Mouse (Mus musculus) brain, adult 2 months (tissue): Measurements from ENCODE around the gene Acsl3.
A peak's percentile ranks its signal among the peaks of the same experiment; 100 is the strongest.

Source experiments
- DNase-seq: peaks from one replicate; pipeline ENCODE4 v3.0.0; 2011; ENCODE audit warnings: low read depth, low spot score

The Acsl3 gene

DNA sequence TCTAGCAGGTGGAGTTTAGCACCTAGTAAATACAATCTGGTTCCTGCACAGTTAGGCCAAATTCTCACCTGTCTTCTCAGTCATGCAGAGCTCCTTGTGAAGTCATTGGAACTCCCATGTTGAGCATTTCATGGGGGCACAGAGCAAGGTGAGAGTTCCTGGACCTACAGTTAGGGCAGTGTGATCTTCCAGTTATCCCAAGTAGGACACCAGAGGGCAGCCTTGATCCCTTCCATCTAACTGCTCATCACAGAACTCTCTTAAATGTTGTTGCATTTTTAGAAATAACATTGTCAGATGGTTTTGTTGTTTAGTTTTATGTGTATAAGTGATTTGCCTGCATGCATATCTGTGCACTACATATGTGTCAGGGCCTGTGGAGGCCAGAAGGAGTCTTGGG, 29.2 kb downstream of the Acsl3 start:
- DNase-seq: peak; percentile 64

DNA sequence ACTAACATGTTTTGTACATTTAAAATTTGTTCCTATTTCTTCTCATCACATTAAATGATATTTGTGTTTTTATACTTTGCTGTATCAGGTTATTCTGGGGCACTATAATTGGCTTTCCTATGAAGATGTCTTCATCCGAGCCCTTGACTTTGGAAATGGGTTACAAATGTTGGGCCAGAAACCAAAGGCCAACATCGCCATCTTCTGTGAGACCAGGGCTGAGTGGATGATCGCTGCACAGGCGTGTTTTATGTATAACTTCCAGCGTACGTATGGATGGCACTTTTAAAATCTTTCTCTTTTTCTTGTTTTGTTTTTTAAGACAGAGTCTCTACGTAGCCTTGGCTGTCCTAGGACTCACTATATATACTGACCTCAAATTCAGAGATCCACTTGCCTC, 30.5 kb downstream of the Acsl3 start:
- DNase-seq: no peak

DNA sequence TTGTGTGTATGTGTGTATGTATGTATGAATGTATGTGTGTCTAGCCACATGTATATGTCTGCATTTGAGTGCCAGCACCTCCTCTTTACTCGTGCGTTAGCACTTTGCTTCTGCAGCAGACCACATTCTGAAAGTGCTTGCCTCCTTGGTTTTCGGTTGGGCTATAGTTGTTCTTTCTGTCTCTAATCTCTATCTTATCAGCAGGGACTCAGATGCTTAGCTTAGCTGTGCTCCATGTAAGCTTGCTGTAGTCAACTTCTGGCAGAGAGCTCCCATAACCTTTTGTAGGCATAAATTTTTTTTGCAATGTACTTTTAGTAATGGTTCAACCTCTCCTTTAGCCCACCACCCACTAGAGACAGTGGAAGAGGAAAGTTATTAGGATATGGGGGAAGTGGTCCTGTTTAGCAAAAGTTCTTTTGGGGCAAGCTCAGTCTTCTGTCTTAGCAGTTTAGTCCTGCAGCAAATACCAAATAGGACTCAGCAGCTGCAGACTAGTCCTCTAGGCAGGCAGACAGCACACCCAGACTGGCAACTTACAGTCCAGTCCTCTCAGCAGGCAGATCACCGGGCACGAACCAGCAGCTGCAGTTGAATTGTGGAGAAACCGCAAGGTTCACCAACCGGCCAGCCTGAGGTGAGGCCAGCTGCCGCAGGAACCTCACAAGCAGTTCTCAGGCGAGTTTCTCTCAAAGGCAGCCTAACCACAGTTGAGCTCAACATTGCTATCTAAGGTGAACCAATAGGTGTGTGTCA, 37.1 kb downstream of the Acsl3 start:
- DNase-seq: no peak

DNA sequence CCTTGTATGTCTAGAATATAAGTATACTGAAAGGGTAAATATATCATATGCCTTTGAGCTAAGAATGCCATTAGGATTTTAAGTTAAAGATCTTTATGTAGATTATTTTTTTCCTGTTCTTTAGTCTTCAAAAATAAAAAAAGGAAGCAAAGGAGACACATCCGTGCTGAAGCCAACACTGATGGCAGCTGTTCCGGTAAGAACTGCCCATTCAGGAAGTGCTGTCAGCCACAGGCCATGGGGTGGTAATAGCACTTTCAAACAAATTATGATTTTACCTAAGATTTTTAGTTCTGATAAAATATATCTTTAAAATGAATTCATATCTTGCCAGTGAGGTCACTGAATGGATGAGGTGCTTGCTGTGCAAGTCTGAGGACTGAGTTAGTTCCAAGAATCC, 38.7 kb downstream of the Acsl3 start:
- DNase-seq: no peak

DNA sequence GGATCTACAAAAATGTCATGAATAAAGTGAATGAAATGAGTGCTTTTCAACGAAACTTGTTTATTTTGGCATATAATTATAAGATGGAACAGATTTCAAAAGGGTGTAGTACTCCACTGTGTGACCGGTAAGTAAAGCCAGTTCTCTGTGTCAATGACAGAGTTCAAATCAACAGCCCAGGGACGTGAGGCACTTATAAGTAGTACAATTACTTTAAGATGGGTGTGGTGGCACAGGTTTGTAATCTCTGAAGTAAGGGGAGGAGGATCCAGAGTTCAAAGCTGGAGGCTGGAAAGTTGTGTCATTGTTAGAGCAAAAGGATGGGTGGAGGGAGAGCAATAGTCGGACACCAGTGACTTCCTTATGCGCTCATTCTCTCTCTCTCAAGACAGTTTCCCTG, 39.3 kb downstream of the Acsl3 start:
- DNase-seq: no peak

DNA sequence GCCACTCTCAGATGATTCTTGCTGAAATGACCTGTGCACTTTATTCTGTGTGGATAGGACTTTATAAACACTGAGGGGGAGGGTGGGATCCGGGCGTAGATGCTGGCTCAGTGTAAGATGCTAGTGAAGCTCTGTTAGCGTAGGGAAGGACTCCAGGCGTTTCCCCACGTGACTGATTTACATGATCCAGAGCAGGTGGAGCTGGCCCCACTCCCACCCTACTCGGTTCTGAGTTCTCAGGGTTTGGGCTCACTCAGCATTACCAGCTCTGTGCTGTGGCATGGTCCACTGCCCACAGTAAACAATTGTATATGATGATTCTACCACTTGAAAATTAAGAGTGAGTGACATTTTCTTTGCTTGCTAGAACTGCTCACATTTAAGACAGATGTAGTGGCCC, 40.5 kb downstream of the Acsl3 start:
- no peak for DNase-seq

DNA sequence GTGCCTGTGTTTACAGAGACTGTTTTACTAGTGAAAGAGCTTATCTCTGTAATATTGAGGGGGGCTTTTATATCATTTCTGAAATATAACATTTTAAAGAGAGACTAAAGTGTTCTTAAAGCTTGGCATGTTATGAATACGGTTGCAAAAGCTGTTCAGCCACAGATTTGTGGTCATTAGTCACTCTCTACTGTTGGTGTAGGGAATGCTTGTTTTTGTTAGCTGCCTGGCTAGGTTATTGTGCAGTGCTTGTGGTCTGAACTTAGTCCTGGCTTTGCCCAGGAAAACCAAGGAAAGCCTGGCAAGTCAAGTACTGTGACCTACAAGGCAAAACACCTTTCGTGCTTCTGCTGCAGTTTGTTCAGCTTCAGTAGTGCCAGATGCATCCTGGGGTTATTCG, 44.1 kb downstream of the Acsl3 start:
- DNase-seq: no peak

DNA sequence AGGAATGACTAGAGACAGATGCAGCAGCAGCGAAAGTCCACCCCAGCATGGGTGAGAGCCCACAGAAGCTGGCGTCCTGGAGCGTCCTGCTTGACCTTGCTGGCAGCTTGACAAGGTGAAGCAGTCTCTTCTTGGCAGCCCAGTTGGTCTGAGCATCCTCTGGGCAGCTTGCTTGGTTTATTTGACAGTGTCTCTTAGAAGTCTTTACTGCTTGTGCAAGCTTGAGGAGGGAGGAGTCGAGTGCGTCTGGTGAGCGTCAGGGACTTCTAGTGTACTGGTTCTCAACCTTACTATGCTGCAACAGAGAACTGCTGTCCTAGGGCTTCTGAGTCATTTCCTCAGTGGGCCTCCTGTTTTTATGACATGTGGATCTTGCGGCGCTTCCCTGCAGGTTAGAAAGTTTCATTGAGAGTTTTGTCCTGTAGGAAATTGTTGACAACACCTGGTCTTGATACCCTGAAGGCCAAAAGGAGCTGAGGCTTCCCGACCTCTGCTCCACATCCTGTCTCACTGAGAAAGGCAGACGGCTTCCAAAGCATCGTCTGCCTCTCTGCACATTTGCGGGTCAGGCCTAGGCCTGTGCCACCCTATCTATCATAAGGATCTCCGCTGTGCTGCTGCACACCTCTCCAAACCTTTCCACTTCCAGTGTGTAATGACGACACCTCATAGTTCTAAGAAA, 44.8 kb downstream of the Acsl3 start:
- no peak for DNase-seq

DNA sequence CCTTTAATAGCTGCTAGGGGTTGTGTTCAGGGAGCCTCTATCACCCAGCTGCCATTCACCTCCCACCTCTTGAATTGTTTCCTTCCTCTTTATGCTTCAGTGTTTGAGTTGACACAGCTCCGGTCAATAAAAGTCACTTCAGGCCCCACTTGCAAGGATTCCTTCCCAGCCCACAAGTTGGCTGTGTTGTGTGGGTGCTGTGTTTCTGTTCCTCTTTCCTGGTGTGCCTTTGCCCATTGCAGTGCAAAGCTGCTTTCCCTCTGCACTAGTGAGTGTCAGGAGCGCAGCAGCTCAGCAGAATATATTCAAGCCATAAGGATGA, 45.3 kb downstream of the Acsl3 start:
- DNase-seq: no peak

DNA sequence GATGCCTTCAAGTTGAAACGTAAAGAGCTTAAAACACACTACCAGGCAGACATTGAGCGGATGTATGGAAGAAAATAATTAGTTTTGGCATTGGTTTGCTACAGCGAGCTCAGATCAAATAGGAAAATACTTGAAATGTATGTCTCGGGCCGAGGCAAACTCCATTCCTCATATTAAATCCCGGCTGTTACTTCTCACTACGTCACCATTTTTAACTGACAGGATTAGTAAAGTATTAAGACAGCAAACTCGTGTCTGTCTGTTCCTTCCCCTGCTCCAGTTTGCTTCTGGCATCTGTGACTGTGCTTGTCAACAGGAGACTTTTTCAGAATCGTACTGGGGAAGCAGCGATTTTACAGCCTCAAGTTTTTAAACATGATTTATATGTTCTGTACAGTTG, 48.7 kb downstream of the Acsl3 start:
- no peak for DNase-seq

DNA sequence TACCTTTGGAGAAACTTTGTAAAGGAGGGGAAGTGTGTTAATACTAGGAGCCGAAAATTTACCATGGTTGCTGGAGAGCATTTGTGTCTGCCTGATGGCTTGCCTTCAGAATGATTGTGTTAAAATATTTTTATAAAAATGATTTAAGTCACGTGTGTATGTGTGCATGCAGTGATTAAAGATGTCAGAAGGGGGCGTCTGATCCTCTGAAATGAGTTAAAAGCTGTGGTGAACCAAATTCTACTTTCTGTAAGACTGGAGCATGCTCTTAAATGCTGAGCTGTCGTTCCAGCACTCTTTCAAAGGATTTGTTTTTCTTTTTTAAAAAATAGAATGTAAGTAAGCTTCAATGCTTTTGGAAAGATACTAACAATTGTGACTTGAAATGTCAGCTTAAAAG, 49.7 kb downstream of the Acsl3 start:
- peak; percentile 75 for DNase-seq

DNA sequence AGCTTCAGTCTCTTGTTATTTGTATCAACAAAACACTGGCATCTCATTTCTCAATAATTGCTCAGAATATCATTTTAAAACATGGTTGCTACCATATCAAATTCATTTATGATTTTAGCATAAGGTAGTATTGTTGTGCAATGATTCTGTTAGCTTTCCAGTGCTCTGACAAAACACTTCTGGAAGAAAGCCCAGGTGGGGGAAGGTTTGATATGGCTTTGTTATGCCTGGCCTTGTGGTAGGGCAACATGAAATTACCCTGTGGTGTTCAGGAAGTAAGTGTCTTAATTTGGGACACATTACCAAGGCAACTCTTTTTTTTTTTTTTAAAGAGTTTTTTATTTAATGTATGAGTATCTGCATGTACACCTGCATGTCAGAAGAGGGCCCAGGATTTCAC, 52.4 kb downstream of the Acsl3 start:
- no peak for DNase-seq

DNA sequence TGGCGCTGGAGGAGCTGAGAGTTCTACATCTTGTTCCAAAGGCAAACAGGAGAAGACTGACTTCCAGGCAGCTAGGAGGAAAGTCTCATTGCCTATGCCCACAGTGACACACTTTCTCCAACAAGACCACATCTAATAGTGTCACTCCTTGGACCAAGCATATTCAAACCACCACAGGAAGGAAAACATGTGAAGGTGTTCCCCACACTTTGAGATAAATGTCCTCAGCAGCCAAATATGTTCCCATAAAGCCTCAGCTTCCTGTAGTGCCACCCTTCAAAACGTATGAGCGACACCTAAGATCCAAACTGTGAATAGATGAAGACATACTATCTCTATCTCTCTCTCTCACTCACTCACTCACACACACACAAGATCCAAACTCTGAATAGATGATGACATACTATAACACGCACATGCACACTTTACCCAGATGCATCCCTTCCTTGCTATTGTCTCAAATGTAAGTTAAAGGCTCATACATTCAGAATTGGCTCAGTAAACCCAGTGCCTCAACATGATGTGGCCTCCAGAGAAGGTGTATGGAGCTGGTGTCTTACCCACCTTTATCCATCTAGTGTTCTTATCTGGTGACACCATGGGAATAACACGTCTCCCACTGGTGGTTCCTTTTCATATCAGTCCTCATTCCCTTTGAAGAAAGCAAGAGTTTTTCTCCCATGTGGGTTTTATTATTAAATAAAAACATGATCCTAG, 53.1 kb downstream of the Acsl3 start:
- DNase-seq: no peak

DNA sequence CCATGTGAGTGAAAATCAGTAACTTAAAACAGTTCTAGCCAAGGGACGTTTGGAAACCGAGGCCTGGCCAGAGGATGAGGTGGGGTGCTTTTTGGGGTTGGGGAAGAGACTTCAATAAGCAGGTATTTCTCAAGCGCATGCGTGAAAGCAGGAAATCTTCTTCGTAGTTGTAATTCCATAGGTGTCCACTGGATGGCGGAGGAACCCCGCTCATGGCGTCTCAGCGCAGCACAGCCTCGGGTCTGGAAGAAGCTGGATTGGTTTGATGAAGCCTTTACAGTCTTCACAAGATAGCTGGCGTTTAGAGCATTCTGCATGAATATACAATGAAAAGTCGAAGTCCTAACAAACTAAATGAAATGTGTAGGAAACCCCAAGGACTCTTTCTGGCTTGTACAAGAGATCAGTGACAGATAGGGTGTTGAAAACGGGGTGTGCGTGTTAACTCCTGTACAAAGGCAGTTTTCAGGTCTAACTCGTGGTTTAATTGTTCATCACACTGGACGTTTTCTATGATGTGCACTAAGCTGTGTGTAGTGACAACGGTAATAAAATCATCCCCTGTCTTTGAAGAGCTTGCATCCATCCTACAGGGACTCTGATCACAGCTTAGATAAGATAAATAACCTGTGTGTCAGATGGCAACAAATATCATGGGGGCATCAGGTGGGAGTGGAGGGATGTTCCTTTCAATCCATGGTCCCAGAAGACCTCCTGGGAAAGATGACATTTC, 67.0 kb downstream of the Acsl3 start:
- DNase-seq: peak; percentile 93

DNA sequence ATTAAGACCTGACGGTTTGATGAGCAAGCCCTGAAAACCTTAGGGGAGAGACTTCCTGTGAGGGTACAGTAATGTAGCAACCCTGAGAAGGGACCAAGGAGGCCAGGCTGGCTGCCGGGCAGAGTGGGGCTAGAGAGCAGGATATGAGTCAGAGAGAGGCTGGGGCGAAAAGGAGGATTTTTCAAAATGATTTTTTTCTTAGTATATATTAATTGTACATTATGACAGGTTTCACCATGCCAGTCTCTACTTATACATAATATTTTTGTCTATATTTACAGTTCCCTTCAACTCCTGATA, 67.5 kb downstream of the Acsl3 start:
- no peak for DNase-seq

DNA sequence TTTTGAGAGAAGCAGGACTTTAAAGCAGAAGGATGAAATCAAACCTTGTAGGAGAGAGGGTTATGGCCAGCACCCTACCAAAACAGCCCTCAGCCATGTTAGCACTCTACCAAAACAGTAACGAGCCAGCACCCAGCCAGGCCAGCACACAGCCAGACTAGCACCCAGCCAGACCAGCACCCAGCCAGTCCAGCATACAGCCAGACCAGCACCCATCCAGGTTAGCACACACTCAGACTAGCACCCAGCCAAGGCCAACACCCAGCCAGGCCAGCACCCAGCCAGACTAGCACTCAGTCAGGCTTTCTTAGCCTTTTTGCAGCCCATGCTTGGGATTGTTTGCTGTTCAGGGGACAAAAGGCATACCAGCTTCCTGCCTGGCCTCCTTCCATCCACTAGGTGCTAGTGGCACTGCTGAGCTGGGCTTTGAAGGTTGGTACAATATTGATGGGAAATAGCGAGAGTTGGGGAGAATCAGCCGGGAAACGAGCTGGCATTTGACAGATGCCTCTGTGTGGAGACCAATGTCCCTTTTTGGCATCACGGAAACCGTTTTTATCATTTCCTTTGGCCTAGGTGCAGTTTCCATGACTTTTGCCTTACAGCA, 68.1 kb downstream of the Acsl3 start:
- peak; percentile 67 for DNase-seq

DNA sequence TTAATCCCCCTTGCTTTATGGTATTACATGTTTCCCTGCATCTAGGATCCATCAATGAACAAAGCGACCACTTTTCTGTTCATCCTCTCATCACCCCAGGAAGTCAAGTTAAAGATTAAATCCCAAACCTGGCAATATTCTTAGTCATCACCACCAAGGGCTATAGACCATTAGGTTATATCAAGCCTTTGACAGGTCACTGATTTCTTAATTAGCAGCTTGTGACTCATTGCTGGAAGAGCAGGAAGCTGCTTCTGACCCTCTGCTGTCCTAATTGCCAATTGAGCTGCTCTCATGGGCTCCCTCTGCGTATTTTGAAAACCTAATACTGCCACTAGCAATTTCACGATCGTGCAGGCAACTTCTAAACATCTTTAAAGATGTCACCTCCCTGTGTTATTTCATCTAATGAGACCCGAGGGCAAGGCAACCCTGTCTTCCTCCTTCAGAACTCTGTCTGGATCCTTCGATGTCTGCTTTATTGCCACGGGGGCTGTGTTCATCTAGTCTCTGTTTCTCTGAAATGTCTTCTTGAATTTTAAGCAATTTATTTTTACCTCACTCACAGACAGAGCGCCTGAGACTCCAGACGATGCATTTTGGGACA, 72.6 kb downstream of the Acsl3 start:
- DNase-seq: no peak

DNA sequence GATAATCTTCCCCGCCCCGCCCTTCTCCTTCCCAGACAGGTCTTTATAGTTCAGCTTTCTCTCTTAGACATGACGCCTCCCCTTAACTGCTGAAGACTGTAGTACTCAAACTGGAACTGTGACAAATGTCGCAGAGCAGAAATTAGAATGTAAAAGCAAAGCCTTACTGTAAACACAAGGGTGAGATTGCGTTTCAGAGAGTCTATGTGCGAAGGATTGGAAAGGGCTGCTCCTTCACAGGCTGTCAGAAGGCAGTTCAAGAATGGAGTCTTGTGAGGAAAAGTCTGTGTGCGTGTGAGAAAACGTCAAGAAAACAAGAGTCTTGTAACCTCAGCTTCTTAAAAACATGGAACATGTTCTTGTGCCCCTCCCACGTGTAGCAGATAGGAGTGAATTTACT, 74.7 kb downstream of the Acsl3 start:
- DNase-seq: no peak

DNA sequence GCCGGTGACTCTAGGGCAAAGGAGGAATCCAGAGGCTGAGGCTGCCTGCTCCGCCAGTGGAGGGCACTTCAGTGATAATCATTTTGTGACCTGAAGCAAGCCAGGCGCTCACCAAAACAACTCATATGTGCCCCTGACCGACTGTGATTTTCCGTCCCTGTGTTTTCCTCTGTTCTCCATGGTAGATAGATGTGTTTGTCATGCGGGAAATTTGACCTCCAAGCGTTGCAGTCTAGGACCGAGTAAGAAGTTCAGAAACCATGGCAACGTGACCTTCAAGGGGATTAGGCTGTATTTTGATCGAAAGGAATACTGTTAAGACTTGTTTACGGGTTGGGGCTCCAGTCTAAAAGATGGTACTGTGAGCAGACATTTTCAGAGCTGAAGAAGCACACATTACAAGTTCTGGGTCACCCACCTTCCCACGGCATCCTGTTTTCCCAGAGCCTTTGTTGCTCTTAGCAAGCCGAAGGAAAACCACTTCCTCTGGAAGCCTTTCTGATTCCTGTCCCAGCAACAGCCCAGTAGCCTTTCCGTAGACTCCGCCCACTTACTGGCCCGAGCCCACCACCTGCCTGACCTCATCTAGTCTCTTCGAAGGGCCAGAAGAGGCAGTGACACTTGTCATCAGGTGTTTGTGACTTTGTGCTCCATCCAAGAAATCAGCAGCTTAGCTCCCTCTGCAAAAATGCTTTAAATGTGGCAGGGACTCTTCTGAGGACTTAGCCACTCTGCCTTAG, 76.8 kb downstream of the Acsl3 start:
- DNase-seq: no peak

DNA sequence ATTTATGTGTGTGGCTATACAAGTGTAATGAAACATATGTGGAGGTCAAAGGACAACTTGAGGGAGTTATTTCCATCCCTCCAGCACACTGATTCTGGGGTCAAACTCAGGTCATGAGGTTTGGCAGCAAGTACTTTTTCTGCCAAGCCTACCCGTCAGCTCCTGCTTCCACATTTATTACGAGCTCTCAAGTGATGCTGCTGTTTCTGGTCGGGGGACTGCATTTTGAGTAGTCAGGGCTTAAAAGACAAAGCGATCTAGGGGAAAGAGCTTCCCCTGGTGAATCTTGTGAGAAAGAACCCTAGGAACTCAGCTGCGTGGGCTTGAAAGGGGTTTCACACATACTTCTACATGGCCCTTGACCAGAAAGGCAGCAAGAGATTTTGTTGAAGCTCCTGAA, 80.0 kb downstream of the Acsl3 start:
- no peak for DNase-seq

DNA sequence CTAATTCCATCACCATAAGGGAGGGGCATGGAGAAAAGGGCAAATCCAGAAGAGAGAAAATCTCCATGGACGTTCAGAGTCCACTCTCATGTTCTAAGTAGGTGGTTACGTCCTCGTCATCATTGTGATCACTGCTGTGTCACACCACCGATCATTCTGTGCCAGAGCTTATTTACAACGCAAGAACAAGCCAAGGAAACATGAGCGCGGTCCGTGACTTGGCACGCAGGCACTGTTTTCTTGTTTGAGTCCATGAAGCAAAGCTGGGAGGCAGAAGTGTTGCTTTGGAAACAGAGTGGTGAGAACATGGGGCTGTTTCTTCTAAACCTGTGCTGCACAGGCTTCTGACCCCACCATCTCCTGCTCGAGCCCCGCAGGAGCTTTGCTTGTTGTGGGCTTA, 83.1 kb downstream of the Acsl3 start:
- DNase-seq: peak; percentile 59
